15 mouse cellular contexts compared by ENCODE assay signal in genomic region chr10:75709261-75709660, GRCm38 (mm10). TPM values are rescaled to one million over a fixed set of nuclear protein-coding genes. Genes with fewer than 3 reads are reported as not detected.
DNase-seq lines count a peak whose midpoint lies in the region; ATAC-seq and TF ChIP-seq lines count a peak whose summit lies in the region.
"Had no signal": no experiment of that assay in that cellular context is flagged by ENCODE, and none has a peak within 500 bp of the region (broad histone marks: within the 10 kb centered on the region; RNA-seq: fewer than 3 reads in every experiment).

No protein-coding gene starts in this region.

- no peaks in the 10 kb centered on the region for H3K79me2 ChIP-seq in heart, adult 2 months (replicated peaks; ENCODE audit: control insufficient read depth, insufficient read depth, low read length)

- TF ChIP-seq POLR2A in heart, adult 2 months (IDR thresholded peaks at IDR 0.05; ENCODE audit: insufficient read depth, low read depth, low read length), result no peak

- intact Hi-C loops in heart, adult 2 months (cut with DNase I), result no loop called here
- intact Hi-C loops in heart, postnatal 14 days (cut with DNase I), result no loop called here

- H3K4me3 ChIP-seq in heart, adult 2 months, result no peak overlapping the region
- H3K4me3 ChIP-seq in heart, embryonic 11.5 days (ENCODE audit: low read depth, low read length), result no peak overlapping the region
- no peak overlapping the region for H3K4me3 ChIP-seq in hindbrain, embryonic 14.5 days (replicated peaks; ENCODE audit: low read length)
- H3K4me3 ChIP-seq: forebrain, embryonic 13.5 days; intestine, embryonic 15.5 days had no signal

- H3K27ac ChIP-seq in heart, adult 2 months, result peak overlapping the region; percentile 45
- no peak overlapping the region for H3K27ac ChIP-seq in heart, embryonic 11.5 days (ENCODE audit: low read depth, low read length)
- no peak overlapping the region for H3K27ac ChIP-seq in hindbrain, embryonic 14.5 days
- H3K27ac ChIP-seq: forebrain, embryonic 13.5 days; intestine, embryonic 15.5 days; liver, embryonic 14.5 days; macrophage; stomach, postnatal 0 days had no signal

- H3K4me1 ChIP-seq in heart, adult 2 months (ENCODE audit: control insufficient read depth, insufficient read depth, low read length), result peaks cover 7% of the 10 kb centered on the region
- H3K4me1 ChIP-seq in heart, embryonic 11.5 days (ENCODE audit: control insufficient read depth, insufficient read depth, low read length), result peaks cover 9% of the 10 kb centered on the region
- H3K4me1 ChIP-seq in hindbrain, embryonic 14.5 days (replicated peaks; ENCODE audit: control insufficient read depth, insufficient read depth, low read length), result no peaks in the 10 kb centered on the region; the same call in 1 of the 2 replicates
- H3K4me1 ChIP-seq: intestine, embryonic 15.5 days had no signal

- H3K9me3 ChIP-seq in heart, embryonic 11.5 days (replicated peaks; ENCODE audit: control insufficient read depth, low read length), result no peaks in the 10 kb centered on the region
- no peaks in the 10 kb centered on the region for H3K9me3 ChIP-seq in hindbrain, embryonic 14.5 days (ENCODE audit: control insufficient read depth, low read length)
- H3K9me3 ChIP-seq: forebrain, embryonic 13.5 days; intestine, embryonic 15.5 days had no signal

- H3K9ac ChIP-seq in heart, adult 2 months (ENCODE audit: low read depth, low read length), result no peak overlapping the region
- H3K9ac ChIP-seq in heart, embryonic 11.5 days (ENCODE audit: low read depth, low read length), result no peak overlapping the region
- H3K9ac ChIP-seq in hindbrain, embryonic 14.5 days, result no peak overlapping the region
- H3K9ac ChIP-seq: forebrain, embryonic 13.5 days; intestine, embryonic 15.5 days; liver, embryonic 14.5 days had no signal

- peak in 1 of 2 experiments; percentile 71 for DNase-seq in heart, adult 2 months
- peak; percentile 42 for DNase-seq in kidney, adult 9 months
- no peak for DNase-seq in kidney, postnatal 4 days
- DNase-seq in Muller cell, postnatal 12 days (ENCODE audit: inconsistent ontology term), result peak; percentile 10
- peak; percentile 22 to 36 for DNase-seq in heart, postnatal 14 days
- no peak for DNase-seq in hindbrain, embryonic 14.5 days (ENCODE audit: low spot score)
- no peak for DNase-seq in cerebellum, postnatal 14 days

- 56% methylated on average over 9 of the region's 9 CpGs for WGBS in heart, adult 2 months
- WGBS in heart, embryonic 11.5 days (ENCODE audit: insufficient replicate concordance), result 85% methylated on average over 9 of the region's 9 CpGs
- WGBS in hindbrain, embryonic 14.5 days, result 90% methylated on average over 9 of the region's 9 CpGs

- no peak overlapping the region for H3K4me2 ChIP-seq in heart, embryonic 11.5 days
- H3K4me2 ChIP-seq in hindbrain, embryonic 14.5 days (replicated peaks), result no peak overlapping the region
- H3K4me2 ChIP-seq: forebrain, embryonic 13.5 days; intestine, embryonic 15.5 days; midbrain, embryonic 11.5 days had no signal

- no peaks in the 10 kb centered on the region for H3K36me3 ChIP-seq in heart, adult 2 months (ENCODE audit: control insufficient read depth, insufficient read depth, low read length)
- peaks cover 9% of the 10 kb centered on the region for H3K36me3 ChIP-seq in heart, embryonic 11.5 days (ENCODE audit: control insufficient read depth, insufficient read depth, low read length)
- H3K36me3 ChIP-seq in hindbrain, embryonic 14.5 days (replicated peaks; ENCODE audit: control insufficient read depth, insufficient read depth), result peaks cover 76% of the 10 kb centered on the region

- no peak for ATAC-seq in heart, embryonic 11.5 days (replicated peaks; ENCODE audit: insufficient number of reproducible peaks, low FRiP score, low TSS enrichment)
- ATAC-seq in hindbrain, embryonic 14.5 days (ENCODE audit: low FRiP score), result no peak
- ATAC-seq: CD4-positive, CD25-positive, alpha-beta regulatory T cell, adult 4 months had no signal

- TF ChIP-seq EP300 in heart, adult 2 months (IDR thresholded peaks at IDR 0.05; ENCODE audit: insufficient read depth, low read depth, low read length), result peak; percentile 62; the same call in 1 of the 2 replicates

- no peaks in the 10 kb centered on the region for H3K27me3 ChIP-seq in heart, adult 2 months (ENCODE audit: control insufficient read depth, insufficient read depth, low read length)
- H3K27me3 ChIP-seq in heart, embryonic 11.5 days (ENCODE audit: control insufficient read depth, insufficient read depth, low read length), result no peaks in the 10 kb centered on the region
- H3K27me3 ChIP-seq in hindbrain, embryonic 14.5 days (ENCODE audit: control insufficient read depth, insufficient read depth, low read length), result no peaks in the 10 kb centered on the region
- H3K27me3 ChIP-seq: forebrain, embryonic 13.5 days; intestine, embryonic 15.5 days had no signal

- no peak for TF ChIP-seq CTCF in heart, adult 2 months (IDR thresholded peaks at IDR 0.05)

RNA-seq across cellular contexts. Expression of gene Cabin1, which starts 54.9 kb away (rescaled TPM):
- 10 to 100 TPM; 13.6 to 19.9 TPM for total RNA-seq in heart, adult 2 months (2021)
- polyA plus RNA-seq in heart, adult 2 months (2012; rRNA removed), result 17.9 and 21.1 TPM in 2 replicates
- polyA plus RNA-seq in heart, embryonic 11.5 days (2014; fragmentation: Nextera tagmentation; extraction: Ambion mirVana), result 18.5 and 28.6 TPM in 2 replicates
- 10 to 100 TPM; 23.0 to 24.8 TPM for total RNA-seq in heart, postnatal 14 days (2021)
- 32.4 and 40.4 TPM in 2 replicates for polyA plus RNA-seq in hindbrain, embryonic 14.5 days (2014; fragmentation: Nextera tagmentation; extraction: Ambion mirVana)

Comparison
In these comparisons a context has a peak if more than half of its experiments do, and no peak if none do; other contexts are left out.
1. DNase-seq: peak in kidney, adult 9 months (single experiment), Muller cell, postnatal 12 days (single experiment) and heart, postnatal 14 days (2 of 2); none in kidney, postnatal 4 days (0 of 2), hindbrain, embryonic 14.5 days (single experiment) and cerebellum, postnatal 14 days (0 of 2).